Mouse (Mus musculus) embryonic fibroblast, embryonic 13.5 days (primary cell): ENCODE data around the gene Lpcat2.

ENCODE experiments used
- CTCF ChIP-seq: IDR thresholded peaks from 2 replicates; pipeline ENCODE4 v1.5.1; 2011; ENCODE audit warnings: mild to moderate bottlenecking, control low read depth, low read length, moderate library complexity, borderline replicate concordance; ENCODE audit not compliant: insufficient read depth
- POLR2A ChIP-seq: IDR thresholded peaks from 2 replicates; pipeline ENCODE4 v1.6.1; 2011; ENCODE audit warnings: low read depth, mild to moderate bottlenecking, control low read depth, low read length, moderate library complexity

DNA sequence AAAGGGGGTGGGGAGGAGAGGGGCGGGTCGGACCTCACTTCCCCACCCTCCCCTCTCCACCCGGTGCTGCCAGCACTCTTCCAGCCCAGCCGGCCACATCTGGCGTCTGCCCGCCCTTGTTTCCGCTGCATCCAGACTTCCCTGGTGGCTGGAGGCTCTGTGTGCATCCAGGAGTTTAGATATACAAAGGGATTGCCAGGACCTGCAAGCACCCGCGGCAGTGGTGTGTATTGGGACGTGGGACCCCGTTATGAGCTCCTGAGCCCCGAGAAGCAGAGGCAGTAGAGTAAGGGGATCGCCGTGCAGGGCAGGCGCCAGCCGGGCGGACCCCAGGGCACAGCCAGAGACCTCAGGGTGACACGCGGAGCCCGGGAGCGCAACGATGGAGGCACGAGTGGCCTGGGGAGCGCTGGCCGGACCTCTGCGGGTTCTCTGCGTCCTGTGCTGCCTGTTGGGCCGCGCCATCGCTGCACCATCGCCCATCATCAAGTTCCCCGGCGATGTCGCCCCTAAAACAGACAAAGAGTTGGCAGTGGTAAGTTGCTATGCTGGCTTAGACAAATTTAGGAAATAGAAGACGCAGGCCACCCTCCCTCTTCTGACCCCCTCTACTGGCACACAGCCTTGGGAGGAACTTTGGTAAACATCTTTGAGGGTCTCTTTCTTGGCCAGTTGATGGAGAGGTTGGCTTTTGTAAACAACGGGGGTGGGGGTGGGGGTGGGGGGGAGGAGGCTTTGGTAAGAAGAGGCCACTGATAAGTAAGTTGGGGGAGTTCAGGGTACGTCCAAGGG lies 27.7 kb upstream of the Lpcat2 start, which contains the start of gene Mmp2:
- TF ChIP-seq CTCF (no peak), POLR2A (peak; percentile 90)
